Mouse (Mus musculus): Measurements from ENCODE around the gene Rhbdl1.

Gene Rhbdl1

DNA sequence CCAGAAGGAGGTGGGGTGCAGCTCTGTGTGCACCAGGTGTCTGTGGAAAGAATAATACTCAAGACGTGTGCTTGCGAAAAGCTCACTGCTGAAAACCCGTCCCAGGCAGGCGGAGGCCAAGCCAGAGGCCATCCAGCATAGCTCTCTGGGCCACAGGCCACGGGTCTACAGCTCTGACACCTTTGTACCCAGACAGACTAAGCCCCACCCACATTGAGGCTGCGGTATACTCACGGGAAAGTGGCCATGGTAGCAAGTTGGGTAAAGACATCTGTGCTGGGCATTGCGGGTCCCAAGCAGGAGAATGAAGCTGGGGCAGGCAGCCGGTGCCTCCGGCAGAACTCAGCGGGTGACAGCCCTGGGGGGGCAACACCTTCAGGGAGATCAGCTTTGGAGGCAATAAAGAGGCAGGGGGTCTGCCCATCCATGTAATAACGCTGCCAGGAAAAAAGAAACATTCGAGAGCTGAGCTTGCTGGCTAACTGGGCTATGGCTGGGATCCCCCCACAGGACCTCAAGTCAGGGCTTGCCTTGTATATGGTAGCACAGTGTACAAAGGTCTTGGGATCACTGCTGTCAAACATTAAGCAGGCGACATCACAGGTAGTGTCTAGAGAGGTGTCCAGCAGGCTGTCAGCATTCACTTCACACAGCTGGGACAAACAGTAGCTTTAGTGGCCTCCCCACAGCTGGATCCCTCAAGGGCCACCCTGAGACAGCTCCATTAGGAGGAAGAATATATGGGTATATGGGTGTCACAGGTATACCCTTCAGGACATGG is 2.5 kb upstream of the Rhbdl1 start:
- DNase-seq (ENCODE audit: low spot score) = no peak

DNA sequence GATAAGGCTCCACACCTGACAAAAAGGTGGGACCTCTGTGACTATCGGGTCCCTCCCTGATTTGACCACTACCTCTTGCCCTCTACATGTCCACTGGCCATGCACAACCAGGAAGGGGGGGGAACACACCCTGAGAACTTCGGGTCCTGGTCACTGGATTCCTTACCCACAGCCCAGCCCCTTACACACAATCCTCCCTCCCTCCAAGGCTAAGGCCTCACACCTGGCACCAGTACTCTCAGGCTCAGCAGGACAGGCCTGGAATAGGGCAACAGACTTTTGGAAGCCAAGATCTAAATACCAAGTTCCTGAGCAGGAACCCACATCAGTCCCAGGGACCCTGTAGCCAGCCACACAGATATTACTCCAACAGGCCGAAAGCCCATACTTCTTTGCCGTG is 1.8 kb upstream of the Rhbdl1 start:
- DNase-seq (ENCODE audit: low spot score) = no peak

DNA sequence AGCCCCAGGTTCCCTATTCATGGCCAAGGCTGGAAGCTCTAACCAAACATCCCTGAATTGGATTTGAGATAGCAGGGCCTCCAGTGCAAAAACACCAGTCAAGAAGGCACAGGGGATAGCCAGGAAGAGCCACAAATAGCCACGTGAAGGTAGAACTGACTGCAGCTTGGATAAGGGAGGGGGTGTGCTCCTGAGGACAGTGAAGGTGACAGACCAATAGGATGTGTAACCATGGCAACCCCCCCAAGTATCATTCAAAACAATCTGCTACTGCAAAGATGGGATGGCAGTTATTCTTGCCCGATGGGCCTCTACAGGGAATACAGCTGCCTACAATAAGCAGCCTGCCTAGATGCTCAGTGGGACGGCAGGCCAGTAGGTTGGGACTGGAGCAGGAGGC is 438 bp upstream of the Rhbdl1 start:
- DNase-seq (ENCODE audit: low spot score) = no peak

DNA sequence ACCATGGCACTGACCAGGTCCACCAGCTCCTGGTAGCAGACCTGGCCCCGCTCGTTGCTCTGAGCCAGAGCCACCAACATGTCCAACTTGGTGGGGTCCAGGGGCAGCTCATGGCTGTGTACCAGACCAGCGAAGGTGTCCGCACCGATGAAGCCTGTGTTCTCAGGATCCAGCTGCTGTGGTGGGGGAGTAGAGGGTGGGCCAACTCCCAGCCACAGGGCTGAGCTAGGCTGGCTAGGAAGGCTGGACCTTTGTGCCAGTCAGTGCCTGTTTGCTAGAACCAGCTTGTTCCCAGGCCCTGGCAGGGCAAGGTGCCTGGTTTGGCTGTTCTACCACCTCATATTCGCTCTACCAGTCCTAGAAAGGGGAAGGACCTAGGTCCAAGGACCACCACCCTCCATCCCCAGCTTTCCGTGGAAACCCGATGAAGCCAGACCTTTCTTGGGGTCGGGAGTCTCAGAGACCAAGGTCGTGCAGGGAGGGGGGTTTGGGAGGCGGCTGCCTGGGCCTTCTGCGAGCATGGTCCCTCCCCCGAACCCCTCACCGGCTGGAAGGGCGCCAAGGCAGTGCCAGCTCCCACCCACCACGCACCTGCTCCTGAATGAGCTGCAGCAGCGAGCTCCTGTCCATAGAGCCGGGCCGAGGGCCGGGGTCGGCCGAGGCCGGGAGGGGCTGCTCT is 559 bp downstream of the Rhbdl1 start:
- DNase-seq (ENCODE audit: low spot score) = peak; percentile 83

DNA sequence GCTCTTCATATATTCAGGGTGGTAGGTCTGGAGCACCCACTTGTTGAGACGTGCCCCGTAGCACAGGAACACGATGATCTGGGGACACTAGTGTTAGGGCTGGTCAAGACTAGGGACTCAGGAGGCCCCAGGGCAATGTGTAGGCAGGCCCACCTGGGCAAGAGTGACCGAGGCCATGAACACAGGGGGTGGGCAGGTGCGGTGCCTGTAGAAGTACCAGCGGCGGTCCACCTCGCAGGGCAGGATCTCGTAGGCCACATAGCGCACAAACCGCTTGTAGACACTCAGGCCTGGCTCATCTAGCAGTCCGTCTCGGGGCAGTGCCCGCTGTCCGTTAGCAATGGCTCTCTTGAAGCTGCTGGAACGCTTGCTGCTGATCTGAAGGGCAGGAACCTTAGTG is 1.3 kb downstream of the Rhbdl1 start:
- DNase-seq (ENCODE audit: low spot score) = no peak

DNA sequence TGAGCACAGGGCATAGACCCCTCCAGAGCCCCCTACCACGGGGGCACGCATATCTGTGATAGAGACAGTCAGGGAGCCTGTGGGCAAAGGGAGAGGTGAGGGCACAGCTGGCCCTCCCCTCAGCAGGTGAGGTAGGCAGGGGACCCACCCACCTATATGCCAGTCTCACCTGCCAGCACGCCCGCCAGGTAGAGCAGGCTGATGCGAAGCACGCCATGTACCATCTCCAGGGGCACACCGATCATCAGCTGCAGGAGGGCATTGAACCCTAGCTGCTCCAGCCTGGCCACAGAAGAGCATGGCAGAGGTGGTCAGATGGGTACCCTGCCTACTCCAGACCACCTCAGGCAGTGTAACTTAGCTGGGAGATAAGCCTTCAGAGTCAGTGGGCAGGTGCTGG is 1.8 kb downstream of the Rhbdl1 start:
- DNase-seq (ENCODE audit: low spot score) = no peak

DNA sequence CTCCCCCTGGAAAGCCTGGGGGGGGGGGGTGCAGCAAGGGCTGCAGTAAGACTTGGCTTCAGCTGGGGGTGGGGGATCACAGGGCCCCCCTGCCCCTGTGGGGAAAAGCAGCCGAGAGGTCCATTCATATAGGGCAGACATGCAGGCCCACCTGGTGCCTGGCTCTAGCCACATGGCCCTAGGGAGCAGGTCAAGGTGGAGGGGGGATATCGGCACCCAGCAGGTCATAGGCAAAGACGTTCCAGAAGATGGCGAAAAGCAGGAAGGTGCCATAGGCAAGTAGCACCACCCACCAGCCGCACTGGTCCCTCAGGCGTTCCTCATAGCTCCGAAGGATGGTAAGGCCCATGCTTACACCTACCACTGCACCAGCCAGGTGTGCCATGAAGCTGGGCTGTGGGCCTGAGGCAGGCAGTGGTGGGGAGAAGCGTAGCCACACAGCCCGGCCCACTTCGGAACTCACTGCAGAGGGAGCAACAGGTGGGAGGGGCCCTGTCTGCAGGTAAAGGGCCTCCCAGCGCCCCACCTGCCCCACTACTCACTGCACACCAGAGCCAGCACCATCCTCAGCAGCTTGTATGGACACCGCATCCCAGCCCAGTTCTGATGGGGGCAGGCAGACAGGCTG is 2.4 kb downstream of the Rhbdl1 start:
- DNase-seq (ENCODE audit: low spot score) = no peak

DNA sequence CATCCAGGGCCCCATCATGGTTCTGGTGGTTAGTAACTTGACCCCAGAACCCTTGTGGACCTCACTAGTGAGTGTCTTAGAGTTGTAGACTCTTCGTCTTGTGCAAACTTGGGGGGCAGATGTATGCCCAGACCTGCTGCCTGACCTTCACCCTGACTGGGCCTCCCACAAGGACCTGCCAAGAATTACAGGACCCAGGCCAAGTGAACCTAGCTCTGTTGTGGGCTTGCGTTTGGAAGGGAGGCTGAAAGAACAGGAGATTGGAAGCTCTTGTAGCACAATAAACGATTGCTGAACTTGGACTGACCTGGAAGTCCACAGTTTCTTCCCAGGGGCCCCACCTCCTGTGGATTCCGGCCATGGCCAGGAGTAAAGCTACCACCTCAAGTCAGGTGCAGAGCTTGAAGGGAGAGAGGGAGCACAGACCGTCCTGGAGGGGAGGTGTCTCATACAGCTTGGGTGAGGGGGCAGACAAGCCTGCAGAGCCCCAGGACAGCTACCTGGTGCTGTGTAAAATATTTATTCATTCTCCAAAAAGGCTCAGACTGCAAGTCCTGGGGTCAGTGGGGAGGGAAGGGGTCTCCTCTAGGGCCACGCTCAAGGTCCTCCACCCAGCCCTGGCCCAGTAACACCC is 3.0 kb downstream of the Rhbdl1 start:
- DNase-seq (ENCODE audit: low spot score) = no peak

DNA sequence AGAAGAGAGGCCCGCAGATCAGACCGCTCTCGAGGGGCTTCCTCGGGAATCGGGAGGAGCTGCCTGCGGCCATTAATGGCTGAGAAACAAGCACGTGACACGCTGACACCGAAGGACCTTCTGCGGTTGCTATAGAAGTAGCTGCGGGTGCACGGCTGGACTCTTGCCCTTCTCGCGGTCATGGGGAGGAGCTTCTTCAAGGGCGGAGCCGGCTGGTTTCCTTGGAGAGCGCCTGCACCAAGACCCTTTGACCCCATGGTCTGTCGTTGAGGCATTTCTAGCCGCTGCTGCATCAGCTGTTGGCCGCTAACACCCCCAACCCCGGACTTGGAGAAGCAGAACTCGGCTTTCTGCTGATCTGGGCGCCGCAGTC is 3.8 kb downstream of the Rhbdl1 start, which contains the start of gene Stub1:
Gene Stub1, minus strand, starts transcription at position 114 of the 373 bp plus-strand sequence.
- DNase-seq (ENCODE audit: low spot score) = peak; percentile 93

DNA sequence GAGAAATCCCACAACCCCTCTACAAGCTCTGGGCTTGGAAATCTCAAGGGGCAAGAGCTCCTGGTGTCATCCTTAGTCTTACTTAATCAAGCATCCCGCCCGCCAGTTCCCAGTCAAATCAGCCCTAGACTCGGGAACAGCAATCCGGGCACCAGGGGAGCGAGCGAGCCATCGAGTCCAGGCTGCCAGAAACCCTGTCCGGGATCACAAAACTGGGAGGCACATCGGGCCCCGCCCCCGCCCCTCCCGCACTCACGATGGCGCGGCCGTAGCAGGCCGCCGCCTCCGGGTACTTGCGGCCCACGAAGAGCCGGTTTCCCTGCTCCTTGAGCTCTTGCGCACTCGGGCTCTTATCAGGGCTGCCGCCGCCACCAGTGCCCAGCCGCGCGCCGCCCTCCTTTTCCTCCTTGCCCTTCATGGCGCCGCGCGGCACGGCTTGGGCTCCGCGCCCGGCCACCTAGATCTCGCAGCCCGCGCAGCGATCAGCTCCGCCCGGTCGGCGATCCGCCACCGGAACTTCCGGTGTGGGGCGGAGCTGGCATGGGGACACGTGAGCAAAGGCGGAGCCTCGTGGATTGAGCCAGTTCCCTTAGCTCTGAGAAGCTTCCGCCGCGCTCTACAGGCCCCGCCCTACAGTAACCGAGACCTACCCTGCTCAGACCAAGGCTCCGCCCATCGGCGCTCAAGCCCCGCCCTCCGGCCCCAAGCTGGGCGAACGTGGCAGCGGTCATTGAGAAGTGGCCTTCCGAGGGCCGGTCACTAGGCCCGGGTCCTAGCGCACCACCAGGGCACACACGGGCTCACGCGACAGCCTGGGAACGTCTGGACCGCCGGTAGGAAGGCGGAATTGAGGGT is 4.4 kb downstream of the Rhbdl1 start:
- peak; percentile 100 for DNase-seq (ENCODE audit: low spot score)

DNA sequence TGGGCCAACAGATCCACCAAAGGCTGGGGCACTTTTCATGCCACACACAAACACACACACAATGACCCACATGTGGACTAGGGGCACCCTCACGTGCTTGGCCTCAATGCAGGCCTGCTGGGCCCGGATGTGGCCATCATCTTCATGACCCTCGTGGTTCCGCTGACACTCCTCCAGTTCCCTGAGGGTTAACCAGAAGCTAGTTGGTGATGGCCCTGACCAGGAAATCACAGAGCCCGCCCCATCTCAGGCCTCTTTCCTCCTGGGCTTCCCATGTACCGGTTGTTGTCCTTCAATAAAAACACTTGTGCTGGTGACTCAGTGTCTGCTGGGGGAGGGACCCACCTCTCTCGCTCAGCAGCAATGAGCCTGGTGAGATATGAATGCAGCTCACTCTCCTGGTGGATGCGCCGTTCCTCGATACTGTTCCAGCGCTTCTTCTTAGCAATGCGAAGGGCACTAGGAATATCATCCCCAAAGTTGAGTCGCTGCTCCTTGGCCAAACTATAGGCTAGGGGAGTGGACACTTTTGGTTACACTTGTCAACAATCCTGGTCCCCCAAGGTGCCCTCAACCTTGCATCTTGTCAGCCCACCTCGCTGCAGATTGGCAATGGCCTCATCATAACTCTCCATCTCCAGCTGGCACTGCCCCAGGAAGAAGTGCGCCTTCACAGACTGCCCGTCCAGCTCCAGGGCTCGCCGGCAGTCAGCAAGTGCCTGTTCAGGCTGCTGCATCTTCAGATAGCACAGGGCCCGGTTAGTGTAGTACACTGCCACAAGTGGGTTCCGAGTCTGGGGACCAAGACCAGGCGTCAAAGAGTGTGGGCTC is 5.4 kb downstream of the Rhbdl1 start:
- DNase-seq (ENCODE audit: low spot score) = peak; percentile 70

DNA sequence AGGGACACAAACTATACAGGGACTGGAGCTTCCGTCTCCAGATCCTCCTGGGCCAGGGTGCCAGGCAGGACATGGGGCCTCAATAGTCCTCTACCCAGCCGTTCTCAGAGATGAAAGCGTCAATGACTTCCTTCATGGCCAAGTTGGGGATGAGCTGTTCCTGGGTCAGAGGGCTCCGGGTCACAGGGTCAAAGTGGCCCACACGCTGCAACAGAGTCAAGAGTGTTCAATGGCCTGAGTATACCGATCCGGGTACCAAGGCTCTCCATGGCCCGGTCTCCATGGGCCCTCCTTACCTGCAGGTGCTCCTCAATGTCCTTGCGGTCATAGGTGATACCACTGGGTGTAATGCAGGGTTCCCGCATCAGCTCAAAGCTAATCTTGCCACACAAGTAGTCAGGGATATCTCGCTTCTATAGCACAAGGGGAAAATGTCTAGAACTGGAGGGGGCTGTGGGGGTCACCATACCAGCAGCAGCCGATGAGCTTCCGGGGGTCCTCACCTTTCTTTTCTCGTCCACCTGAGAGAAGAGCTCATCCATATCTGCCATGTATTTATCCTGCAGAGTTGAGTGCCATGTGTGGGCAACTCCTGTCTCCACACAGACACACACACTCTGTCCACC is 6.2 kb downstream of the Rhbdl1 start:
- no peak for DNase-seq (ENCODE audit: low spot score)

DNA sequence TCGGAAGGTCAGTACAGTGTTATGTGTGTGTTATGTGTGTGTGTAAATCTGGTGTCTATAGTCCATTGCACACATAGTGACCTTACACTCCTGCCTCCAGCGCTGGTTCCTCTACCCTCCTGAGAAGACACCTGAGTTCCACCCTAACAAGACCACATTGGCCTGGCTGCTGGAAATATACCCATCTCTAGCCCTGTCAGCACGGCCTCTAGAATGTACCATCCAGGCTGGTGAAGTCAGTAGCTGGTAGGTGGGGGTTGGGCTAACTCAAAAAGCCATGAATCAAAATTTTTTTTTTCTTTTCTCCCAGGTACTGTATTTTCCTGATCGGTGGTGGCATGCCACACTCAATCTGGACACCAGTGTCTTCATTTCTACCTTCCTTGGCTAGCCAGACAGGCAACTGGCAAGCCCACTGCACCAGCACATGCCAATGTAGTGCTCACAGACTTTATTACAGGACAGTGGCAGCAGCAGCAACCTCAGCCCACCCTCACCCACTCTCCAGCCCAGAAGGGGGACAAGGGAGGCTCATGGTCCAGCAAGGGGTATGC is 6.8 kb downstream of the Rhbdl1 start:
- no peak for DNase-seq (ENCODE audit: low spot score)

DNA sequence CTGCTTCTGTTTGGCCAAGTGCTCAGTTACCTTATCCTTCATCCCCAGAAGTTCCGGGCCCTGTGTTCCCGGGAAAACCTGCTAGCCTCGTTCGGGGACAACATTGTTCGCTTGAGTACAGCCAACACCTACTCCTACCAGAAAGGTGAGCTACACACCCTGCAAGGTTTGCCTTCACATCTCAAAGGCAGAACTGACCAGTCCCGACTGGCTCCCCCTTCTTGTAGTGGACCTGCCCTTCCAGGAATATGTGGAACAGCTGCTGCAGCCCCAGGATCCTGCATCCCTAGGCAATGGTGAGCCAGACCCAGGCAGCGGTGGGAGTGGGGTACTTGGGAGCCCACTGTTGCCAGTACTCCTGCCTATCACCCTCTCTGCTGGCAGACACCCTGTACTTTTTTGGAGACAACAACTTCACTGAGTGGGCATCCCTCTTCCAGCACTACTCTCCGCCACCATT is 7.5 kb downstream of the Rhbdl1 start:
- DNase-seq (ENCODE audit: low spot score) = no peak

DNA sequence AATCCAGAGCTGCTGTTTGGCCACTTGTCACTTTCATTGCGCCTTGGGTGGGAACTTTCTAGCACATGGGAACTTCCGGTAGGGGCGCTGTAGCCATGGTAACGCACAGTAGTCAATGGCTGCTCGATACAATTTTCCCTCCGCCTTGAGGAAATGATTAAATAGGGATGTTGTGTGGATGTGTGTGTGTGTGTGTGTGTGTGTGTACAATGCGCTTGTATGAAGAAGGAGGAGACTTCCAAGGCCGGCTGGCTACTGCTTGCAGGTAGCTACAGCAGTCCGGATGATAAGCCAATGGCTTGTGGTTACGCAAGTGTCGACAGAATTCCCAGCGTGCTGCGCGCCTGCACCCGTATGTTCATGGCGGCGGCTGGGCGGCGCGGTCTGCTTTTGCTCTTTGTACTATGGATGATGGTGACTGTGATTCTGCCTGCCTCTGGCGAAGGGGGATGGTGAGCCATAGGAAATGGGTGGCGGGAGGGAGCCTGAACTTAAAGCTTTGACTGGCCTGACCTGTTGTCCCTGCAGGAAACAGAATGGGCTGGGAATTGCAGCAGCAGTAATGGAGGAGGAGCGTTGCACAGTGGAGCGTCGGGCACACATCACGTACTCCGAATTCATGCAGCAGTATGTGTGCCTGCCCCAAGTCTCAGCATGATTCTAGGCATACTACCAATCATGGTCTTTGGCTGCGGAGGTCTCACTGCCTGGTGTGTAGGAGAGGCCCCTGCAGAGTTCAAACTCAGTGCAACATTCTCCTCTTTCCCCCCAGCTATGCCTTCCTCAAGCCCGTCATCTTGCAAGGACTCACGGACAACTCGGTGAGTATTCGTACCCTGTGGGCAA is 8.2 kb downstream of the Rhbdl1 start, which contains the start of gene Jmjd8:
Gene Jmjd8, plus strand, starts transcription at position 156 of the 846 bp plus-strand sequence.
- DNase-seq (ENCODE audit: low spot score) = peak; percentile 81

DNA sequence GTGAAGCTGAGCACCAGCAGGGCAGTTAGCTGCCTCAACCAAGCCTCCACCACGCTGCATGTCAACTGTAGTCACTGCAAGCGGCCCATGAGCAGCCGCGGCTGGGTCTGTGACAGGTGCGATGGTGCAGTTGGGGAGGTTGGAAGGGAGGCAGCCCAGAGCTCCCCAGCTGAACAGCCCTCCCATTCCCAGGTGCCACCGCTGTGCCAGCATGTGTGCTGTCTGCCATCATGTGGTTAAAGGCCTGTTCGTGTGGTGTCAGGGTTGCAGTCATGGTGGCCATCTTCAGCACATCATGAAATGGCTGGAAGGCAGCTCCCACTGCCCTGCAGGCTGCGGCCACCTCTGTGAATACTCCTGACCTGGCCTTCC is 8.9 kb downstream of the Rhbdl1 start:
- no peak for DNase-seq (ENCODE audit: low spot score)

DNA sequence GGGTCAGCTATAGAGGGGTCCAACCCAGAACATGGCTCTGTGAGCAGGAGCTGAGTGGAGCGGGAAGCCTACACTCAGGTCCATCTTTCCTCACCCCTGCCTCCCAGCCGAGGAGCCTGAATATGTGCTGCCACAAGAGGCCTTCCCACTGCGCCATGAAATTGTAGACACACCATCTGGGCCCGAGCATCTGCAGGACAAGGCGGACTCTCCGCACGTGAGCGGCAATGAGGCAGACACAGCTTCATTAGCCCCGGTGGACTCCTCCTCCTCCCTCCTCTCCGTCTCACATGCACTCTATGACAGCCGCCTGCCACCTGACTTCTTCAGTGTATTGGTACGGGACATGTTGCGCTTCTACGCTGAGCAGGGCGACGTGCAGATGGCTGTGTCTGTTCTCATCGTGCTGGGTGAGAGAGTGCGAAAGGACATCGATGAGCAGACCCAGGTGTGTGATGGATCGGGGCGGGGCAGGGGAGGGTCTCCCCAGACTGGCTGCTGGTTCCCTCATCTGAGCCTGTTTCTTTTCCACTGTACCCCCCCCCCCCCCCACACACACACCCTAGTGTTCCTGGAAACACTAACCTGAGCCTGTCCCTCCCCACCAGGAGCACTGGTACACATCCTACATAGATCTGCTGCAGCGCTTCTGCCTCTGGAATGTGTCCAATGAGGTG is 9.4 kb downstream of the Rhbdl1 start:
- no peak for DNase-seq (ENCODE audit: low spot score)

DNA sequence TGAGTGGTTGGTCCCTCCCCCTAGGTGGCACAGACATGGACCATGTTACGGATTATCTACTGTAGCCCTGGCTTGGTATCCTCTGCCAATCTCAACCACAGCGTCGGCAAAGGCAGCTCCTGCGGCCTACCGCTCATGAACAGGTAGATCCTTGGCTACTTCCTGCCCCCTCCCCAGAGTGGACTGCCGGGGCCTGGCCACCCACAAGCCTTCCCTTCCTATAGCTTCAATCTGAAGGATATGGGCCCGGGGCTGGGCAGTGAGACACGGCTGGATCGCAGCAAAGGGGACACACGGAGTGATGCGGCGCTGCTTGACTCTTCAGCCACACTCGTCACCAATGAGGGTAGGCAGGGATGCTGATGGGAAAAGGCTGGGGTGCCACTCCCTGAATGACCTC is 10.1 kb downstream of the Rhbdl1 start:
- DNase-seq (ENCODE audit: low spot score) = no peak

Measured in testis, postnatal 10 days (tissue).